Comparison of ENCODE assay signal across 13 mouse cellular contexts in the genomic region with DNA sequence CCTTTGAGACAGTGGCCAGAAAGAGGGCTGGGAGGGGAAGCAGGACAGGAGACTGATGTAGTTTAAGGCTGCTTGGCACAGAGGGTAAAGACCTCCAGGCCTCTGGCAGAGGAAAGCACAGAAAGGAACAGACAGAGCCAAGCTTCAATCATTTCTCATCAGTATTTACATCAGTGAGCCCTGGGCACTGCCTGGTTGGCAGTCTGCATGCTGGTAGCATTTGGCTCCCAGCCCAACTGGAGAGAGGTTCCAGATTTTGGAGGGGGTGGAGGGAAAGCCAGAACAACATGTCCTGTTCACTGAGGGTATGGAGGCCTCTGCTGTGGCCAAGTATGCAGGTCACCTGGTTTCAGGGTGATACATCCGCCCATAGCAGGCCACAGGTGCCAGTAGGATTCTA. TPM values are rescaled to one million over a fixed set of nuclear protein-coding genes. Genes with fewer than 3 reads are reported as not detected.
A peak's percentile ranks its signal among the peaks of the same experiment; 100 is the strongest.
DNase-seq lines count a peak whose midpoint lies in the region; ATAC-seq lines count a peak whose summit lies in the region.
"Had no signal": no experiment of that assay in that cellular context is flagged by ENCODE, and none has a peak within 500 bp of the region (broad histone marks: within the 10 kb centered on the region; RNA-seq: fewer than 3 reads in every experiment).

No protein-coding gene starts in this region.

- ATAC-seq in heart, embryonic 11.5 days (replicated peaks; ENCODE audit: insufficient number of reproducible peaks, low FRiP score, low TSS enrichment): no peak
- ATAC-seq in neural tube, embryonic 15.5 days (ENCODE audit: low FRiP score): peak; percentile 61; the same call in 1 of the 2 replicates
- ATAC-seq: inflammation-experienced regulatory T-cells, adult 6 months had no signal

- DNase-seq in heart, adult 8-10 months (ENCODE audit: low spot score): peak; percentile 33
- DNase-seq in retina, adult 2 months (ENCODE audit: low read depth, low spot score): peak; percentile 16
- DNase-seq in retina, postnatal 1 day: no peak
- DNase-seq in cerebellum, adult 9-10 months: peak; percentile 80
- DNase-seq in urinary bladder, postnatal 36 days (ENCODE audit: low spot score in 2 of 2): no peak
- DNase-seq: embryo, embryonic 11 days; lung, postnatal 14 days; thymus, adult 18-20 months had no signal

- no peak overlapping the region for H3K4me3 ChIP-seq in heart, embryonic 11.5 days (ENCODE audit: low read depth, low read length)
- H3K4me3 ChIP-seq in neural tube, embryonic 15.5 days (replicated peaks): no peak overlapping the region
- H3K4me3 ChIP-seq: myocyte had no signal

- H3K4me2 ChIP-seq in heart, embryonic 11.5 days: no peak overlapping the region
- H3K4me2 ChIP-seq in neural tube, embryonic 15.5 days: no peak overlapping the region

- H3K4me1 ChIP-seq in heart, embryonic 11.5 days (ENCODE audit: control insufficient read depth, insufficient read depth, low read length): peaks cover 3% of the 10 kb centered on the region; the same call in 1 of the 2 replicates
- no peaks in the 10 kb centered on the region for H3K4me1 ChIP-seq in neural tube, embryonic 15.5 days

- 0 out of 2 replicates have a peak, but pooled peaks cover 5% of the 10 kb centered on the region for H3K9me3 ChIP-seq in heart, embryonic 11.5 days (replicated peaks; ENCODE audit: control insufficient read depth, low read length)
- H3K9me3 ChIP-seq in neural tube, embryonic 15.5 days (replicated peaks): peaks cover 7% of the 10 kb centered on the region; the same call in 1 of the 2 replicates

- H3K9ac ChIP-seq in heart, embryonic 11.5 days (ENCODE audit: low read depth, low read length): no peak overlapping the region
- no peak overlapping the region for H3K9ac ChIP-seq in neural tube, embryonic 15.5 days (replicated peaks)

- H3K27ac ChIP-seq in heart, embryonic 11.5 days (ENCODE audit: low read depth, low read length): no peak overlapping the region
- no peak overlapping the region for H3K27ac ChIP-seq in neural tube, embryonic 15.5 days (replicated peaks)

- no peaks in the 10 kb centered on the region for H3K27me3 ChIP-seq in heart, embryonic 11.5 days (ENCODE audit: control insufficient read depth, insufficient read depth, low read length)
- H3K27me3 ChIP-seq in neural tube, embryonic 15.5 days (replicated peaks): no peaks in the 10 kb centered on the region

- WGBS in heart, embryonic 11.5 days (ENCODE audit: insufficient replicate concordance): 74% methylated on average over 1 of the region's 1 CpGs
- 93% methylated on average over 1 of the region's 1 CpGs for WGBS in neural tube, embryonic 15.5 days

- H3K36me3 ChIP-seq in heart, embryonic 11.5 days (ENCODE audit: control insufficient read depth, insufficient read depth, low read length): no peaks in the 10 kb centered on the region
- H3K36me3 ChIP-seq in neural tube, embryonic 15.5 days: no peaks in the 10 kb centered on the region

RNA-seq across cellular contexts. Expression of gene Adgrf1, which starts 12.4 kb away (rescaled TPM):
- not detected for total RNA-seq in heart, adult 8-10 months (2022)
- not detected in 2 replicates for polyA plus RNA-seq in heart, embryonic 11.5 days (2014; fragmentation: Nextera tagmentation; extraction: Ambion mirVana)
- polyA plus RNA-seq in neural tube, embryonic 15.5 days (2015; fragmentation: Nextera tagmentation; extraction: Ambion mirVana): not detected in 2 replicates
- total RNA-seq: layer of hippocampus, adult 18-20 months had no signal
- polyA plus RNA-seq: inflammation-experienced regulatory T-cells, adult 6 months; myocyte had no signal

Comparison
In these comparisons a context has a peak if more than half of its experiments do, and no peak if none do; other contexts are left out.
1. DNase-seq: peak in heart, adult 8-10 months (single experiment), retina, adult 2 months (single experiment) and cerebellum, adult 9-10 months (single experiment); none in retina, postnatal 1 day (single experiment) and urinary bladder, postnatal 36 days (0 of 2).